Mouse (Mus musculus) cerebellum, postnatal 10 days (tissue): ENCODE data around the gene Mospd3.
"Not testable (repeated sequence)": the region's sequence is repeated elsewhere in the genome, so short reads cannot be mapped to it uniquely, and the experiment has no call there.

Experiments
- DNase-seq, 2 experiments: peaks; one replicate each; pipeline ENCODE4 v3.0.0; 2021; ENCODE audit warnings: mixed read lengths in 2 of 2

Gene Mospd3

DNA sequence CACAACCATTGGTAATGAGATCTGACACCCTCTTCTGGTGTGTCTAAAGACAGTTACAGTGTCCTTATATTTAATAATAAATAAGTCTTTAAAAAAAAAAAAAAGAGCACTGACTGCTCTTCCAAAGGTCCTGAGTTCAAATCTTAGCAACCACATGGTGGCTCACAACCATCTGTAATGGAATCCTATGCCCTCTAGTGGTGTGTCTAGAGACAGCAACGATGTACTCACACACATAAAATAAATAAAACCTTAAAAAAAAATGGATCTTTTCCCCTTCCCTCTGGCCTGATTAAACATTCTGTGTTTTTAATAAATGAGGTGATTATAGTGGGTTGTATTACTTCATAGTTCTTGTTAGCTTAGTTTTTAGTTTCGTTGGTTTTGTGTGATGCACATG, 14.1 kb upstream of the Mospd3 start:
- not testable (repeated sequence) for DNase-seq

DNA sequence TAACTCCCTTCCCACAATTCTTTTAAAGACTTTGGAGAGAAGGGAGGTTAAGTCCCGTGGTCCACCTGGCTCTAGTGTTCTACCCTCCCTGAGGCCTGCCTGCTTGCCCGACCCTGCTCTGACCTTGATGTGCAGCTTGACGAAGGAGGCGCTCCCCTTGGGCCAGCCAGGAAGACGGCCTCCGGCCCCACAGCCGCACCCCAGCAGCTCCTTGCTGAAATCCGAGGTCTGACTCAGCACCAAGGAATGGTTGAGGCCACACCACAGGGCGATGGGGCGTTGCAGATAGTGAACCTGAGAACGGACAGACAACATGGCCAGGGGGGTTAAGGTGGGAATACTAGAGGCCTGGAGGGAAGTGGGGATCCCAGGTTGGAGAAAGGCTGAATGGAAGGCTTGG, 12.7 kb upstream of the Mospd3 start, which contains the start of gene Pcolce:
Pcolce (minus strand) TSS at position 235 of the 400 bp plus-strand sequence.
- DNase-seq, result no peak

DNA sequence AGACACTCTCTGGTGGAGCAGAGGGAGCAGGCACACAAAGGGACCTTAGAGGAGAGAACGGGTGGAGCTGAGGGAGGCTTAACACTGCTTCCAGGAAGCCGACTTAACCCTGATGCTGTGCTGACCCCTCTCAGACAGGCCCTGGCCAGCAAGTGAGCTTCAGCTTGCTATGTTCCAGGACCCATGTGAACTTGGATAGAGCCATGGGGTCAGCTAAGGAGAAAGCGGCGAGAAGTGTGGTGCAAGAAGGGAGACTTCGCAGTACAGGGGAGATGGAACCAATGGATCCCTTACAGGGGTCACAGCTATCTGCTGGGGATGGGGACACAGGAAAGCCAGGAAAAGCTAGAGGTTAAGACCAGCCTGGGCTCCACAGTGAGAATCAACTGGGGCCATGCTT, 12.2 kb upstream of the Mospd3 start:
- no peak for DNase-seq

DNA sequence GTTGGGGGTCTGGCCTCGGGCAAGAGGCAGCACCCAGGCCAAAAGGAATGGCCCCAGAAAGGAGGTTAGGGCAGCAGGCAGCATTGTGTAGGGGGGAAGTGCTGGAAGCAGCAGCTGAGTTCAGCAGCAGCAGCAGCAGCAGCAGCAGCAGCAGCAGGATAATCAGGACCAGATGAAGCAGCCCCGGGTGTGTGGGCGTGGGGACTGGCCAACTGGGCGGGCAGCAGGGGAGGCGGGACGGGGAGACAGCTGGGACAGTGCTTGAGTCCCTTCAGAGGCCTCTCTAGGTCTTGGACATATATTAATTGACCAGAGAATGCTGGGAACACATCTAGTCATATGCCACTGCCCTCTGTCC, 10.4 kb upstream of the Mospd3 start:
- DNase-seq, result peak in 1 of 2 experiments; percentile 32

DNA sequence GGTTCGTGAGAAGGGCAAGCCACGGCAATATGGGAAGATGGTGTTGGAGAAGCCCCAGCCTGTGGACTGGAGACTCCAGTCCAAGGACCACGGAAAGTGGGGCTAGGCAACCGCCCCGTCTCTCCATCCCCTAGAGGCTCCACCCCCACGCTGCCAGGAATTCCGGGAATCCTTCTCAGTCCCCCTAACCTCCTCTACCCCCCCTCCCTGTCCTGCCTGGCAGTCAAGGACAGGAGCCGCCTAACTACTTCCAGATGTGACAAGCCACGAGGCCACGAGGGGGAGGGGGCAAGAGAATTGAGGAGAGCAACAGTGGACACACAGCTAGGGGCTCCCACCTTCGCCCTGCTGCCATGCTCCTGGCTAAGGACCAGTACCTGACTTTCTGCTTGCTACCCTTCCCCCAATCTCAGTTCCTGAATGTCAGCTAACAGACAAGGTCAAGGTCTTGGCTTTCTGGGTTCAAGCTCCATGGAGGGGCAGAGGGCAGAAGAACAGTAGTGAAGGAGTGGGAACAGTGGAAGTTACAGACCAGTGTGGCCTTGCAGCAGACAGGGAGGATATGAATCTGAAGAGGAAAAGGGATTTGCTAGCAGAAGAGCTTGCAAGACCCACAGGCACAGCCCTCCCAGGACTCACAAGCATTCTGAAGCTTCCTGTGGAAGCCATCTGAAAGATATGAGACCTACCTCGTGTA, 9.8 kb upstream of the Mospd3 start:
- no peak for DNase-seq

DNA sequence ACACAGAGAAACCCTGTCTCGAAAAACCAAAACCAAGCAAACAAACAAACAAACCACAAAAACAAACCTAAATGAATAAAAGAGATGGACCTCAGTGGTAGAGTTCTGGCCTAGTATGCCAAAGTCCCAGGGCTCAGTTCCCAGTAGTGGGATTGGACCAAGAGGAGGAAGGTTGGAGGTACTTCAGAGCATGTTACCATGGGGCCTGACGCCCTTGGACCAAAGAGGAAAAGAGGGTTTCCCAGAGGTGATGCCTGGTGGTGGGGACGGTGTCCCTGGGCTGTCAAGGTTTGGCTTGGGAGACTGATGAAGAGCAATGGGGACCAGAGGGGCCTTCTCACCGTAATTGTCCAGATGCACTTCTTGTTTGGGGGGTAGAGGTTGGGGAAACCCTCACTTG, 9.2 kb upstream of the Mospd3 start:
- DNase-seq, result no peak

DNA sequence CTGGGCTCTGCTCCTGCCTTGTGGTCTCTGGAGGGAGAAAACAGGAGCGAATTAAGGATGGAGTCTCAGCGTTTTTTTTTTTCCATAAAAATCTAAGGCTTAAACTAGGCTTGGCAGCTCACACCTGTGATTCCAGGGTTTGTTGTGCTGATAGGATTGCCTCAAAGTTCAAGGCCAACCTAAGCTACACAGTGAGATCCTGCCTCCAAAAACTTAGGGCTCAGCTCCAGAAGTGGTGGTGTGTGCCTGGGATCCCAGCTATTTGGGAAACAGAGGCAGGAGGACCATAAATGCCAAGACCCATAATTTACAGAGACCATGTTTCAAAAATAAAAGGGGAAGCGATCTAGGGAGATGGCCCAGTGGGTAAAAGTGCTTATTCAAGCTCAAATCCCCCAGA, 8.4 kb upstream of the Mospd3 start:
- DNase-seq, result no peak

DNA sequence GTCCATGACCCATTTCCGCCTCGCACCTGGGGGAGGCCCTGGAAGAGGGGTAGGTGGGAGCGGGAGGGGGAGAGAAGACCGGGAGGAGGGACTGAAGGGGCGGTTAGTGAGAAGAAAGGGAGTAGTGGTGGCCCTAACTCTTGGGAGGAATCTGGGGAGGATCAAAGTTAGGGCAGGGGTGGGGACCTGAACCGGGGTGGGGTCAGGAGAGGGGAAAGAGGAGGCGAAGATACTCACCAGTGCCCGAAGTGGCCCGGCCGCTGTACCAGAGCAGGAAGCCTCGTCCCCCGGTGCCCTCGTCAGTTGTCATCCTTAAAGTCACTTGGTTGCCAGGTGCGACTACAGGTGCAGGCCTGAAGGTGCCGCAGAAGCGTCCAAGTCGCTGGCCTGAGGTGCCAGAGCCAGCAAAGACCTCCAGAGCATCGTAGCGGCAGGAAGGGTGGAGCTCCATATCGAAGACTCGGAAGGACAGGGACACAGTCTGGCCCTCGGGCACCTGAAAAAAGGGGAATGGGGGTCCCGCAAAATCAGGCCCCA, 7.9 kb upstream of the Mospd3 start:
- DNase-seq, result no peak

DNA sequence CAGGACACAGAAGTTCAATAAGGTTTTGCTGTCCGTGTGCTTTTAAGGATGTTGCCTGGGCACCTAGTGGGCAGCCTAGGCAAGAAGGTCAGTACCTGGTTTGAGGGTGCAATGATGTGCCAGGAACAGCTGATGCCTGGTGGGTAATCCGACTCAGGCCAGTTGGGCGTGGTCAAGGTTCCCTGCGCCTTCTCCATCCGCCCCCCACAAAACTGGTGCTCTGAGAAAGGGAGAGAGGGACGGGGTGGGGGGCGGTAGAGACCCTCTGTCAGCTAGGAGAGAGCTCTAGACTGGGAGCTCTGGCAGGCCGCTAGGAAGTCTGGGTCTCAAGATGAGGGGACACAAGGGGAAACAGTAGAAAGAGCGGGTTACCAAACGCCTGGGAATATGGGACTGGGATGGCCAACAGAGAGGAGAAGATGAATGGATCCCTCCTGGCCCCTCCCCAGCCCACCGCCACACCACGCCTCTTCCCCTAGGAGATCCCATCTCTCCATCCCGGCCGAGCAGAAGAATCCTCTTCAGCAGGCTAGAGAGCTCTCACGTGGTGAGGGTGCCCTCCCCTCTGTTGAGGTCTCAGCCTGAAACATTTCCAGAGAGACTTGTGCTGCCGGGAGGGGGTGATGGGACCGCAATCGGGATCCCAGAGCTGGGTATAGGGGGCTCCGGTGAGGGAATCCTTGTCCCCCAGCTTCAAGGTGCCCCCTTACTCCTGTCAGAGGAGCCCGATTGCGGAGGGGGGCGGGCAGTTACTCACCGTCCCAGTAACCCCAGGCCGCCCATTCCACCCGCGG, 7.2 kb upstream of the Mospd3 start:
- DNase-seq, result no peak

DNA sequence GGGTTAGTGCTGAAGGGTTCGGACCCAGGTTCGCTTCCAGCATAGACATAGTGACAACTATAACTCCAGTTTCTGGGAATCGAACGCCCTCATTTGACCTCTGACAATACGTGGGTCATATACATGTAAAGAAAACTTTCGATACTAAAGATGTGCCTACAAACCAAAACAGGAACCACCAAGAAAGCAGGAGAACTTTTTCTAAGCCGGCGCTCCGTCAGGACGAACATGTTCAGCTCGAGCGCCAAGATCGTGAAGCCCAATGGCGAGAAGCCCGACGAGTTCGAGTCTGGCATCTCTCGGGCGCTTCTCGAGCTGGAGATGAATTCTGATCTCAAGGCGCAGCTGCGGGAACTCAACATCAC, 489 bp upstream of the Mospd3 start:
- peak; percentile 45 to 52 for DNase-seq

DNA sequence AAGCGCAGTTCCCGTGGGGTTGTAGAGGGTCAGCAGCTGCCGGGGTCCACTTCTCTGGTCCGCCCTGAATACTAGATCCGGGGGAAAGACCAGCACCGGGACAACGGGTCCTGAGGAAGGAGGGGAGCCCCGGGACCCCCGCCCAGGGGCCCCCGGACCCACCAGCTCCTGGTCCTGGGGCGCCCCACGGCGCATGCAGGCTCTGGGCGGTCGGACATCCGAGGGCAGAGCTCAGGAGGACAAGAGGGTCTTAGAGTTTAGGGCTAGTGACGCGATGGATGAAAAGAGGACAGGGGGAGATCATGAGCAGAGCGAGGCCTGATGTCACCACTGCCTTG, 608 bp downstream of the Mospd3 start:
- DNase-seq, result no peak

DNA sequence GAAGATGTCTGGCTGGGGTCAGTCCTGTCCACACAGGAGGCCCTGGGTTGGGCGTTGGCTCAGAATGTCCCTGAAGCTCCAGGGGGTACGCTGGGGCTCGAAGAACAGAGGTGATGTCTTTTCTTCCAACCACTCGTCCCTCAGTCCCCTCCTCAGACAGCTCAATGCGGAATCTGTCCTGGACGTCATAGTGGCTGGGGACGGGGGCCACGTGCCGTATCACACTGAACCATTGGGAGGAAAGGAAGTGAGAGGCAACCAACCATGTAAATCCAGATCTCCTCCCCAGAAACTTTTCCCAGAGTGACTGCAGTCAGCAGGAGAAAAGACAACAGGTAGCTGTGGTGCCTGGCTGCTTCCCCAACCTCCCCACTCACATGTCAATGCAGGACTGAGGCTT, 1.3 kb downstream of the Mospd3 start:
- DNase-seq, result no peak

DNA sequence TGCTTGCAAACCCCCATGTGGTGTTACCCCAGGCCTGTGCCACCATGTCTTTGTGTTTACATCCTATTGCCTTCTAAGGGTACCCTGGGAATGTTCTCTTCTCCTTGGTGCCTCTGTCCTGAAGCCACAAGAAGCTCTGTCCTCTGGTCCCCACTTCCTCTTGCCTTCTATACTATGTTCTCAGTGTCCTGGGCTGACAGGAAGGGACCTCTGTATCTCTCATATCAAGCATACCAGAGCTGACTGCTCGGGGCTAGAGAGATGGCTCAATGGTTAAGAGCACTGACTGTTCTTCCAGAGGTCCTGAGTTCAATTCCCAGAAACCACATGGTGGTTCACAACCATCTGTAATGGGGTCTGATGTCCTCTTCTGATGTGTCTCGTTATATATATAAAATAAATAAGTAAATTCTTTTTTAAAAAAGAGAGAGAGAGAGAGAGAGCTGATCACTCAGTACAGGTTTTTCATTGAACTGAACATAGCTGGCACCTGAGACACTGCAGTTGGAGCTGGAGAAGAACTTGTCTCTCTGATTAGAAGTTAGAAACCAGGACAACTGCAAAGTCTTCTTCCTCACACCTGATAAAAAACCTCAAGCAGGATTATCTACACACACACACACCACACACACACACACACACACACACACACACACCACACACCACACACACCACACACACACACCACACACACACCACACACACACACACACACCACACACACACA, 2.6 kb downstream of the Mospd3 start:
- no peak for DNase-seq

DNA sequence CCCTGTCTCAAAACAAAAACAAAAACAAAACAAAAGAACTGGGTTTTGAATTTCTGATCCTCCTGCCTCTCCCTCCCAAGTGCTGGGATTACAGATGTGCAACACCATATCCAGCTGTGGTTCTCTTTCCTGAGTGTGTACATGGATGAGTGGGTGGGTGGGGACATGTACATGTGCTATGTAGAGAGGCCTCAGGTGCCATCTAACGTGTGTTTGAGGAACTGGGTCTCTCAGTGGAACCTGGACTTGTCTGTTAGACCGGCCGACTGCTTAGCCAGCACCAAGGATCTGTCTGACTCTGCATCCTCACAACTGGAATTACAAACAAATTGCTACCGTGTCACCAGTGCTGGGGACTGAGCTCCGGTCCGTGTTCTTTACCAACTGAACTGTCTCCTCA, 3.2 kb downstream of the Mospd3 start:
- DNase-seq, result no peak

DNA sequence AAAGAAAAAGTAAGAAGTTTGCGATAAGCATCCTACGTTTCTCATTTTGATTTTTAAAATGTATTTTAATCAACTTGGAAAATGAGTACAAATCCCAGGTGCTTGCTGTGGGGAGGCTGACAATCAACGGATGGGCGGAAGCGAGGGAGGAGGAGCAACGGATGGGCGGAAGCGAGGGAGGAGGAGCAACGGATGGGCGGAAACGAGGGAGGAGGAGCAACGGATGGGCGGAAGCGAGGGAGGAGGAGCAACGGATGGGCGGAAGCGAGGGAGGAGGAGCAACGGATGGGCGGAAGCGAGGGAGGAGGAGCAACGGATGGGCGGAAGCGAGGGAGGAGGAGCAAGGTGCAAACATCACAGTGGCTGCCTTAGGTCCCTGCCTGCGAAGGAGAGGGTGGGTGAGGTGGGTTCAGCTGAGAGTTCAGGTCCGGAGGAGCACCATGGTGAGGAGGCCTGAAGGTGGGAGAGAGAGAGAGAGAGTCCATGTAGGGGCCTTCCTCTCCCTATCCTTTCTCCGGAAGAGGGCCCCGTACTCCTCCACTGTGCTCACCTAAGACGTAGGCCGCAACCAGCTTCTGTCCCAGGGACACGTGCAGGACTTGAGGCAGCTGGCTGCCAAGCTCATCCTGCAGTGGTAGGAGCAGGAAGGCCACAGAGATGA, 4.1 kb downstream of the Mospd3 start:
- DNase-seq, result no peak

DNA sequence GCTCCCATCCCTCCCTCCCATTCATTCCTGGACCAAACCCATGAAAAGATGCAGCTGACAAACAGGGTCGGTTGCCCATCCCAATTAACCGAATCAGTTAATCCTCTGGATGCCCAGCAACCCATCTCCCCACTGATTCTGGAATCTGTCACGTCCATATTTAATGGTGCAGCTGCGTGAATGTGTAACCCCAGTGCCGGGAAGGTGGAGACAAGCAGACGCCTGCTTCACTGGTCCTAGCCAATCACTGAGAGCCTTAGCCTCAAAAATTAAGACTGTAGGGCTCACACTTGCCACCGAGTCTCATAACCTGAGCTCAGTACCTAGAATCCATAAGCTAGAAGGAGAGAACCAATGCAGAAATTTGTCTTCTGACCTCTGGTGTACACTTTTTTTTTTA, 4.9 kb downstream of the Mospd3 start:
- DNase-seq, result no peak

DNA sequence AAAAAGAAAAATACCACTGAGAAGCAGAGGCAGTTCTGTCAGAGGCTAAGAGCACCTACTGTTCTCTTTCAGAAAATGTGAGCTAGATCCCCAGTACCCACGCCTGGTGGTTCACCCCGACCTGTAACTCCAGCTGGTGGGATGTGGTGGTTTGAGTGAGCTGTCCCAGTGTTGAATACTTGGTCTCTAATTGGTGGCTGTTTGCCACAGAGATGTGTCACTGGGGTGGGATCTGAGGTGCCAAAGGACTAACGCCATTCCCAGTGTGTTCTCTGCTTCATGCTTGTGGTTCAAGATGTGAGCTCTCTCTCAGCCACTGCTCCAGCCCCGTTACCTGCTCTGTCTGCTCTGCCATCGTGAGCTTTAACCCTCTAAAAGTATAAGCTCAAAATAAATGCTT, 10.4 kb downstream of the Mospd3 start:
- no peak for DNase-seq

DNA sequence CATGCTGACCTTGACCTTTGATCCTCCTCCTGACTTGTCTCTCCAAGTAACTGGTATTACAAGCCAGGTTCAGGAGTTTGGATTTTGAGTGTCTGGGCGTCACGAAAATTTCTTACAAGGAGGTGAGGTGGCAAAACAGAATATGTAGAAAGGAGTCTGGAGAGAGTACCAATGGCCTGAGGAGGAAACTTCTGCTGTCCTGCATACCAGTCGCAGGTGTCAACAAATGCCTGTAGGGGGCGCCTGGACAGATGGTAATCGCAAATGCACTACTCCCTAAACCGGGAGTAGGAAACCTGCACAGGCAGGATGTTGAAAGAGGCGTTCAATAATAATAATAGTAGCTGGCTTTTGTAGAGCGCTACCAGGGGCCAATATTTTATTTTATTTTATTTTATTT, 15.9 kb downstream of the Mospd3 start:
- DNase-seq, result peak; percentile 90 to 93

DNA sequence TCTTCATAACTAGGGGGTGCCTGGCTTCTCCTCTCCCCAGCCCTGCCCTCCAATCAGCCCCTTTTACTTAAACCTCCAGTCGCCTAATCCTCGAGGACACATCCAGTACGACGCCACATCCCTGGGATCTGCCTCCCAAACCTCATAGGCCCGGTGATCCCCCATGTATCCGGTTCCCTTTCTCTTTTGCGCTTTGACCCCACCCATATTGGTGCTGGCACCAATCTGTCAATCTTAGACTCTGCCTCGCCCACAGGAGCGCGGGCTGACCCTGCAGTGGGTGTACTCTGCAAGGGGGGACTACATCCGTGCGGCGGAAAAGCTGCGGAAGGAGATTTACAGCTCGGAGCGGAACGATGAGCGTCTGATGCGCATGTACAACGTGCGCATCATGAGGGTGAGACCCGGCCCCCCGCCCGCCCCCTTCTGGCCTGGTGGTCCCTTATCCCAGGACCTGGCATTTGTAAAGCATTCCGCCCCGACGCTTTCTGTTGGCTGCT, 17.1 kb downstream of the Mospd3 start:
- DNase-seq, result peak; percentile 82 to 86

DNA sequence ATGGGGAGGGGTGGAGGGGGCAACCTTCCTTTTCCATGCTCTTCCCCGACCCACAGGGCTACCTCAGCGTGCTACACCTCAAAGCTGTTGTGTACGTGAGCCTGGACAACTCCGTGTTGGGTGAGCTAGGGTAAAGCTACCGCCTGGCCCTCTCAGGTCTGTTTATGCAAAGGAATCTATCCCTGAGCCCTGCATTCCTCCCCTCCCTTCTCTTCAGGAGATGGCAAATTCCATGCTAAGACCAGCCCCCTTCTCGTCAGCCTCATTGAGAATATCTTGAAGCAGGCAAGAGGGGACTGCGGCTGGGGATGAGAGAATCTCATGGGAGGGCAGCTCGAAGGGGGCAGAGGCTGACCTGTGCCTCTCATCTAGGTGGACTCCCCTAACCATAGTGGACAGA, 18.2 kb downstream of the Mospd3 start:
- no peak for DNase-seq

DNA sequence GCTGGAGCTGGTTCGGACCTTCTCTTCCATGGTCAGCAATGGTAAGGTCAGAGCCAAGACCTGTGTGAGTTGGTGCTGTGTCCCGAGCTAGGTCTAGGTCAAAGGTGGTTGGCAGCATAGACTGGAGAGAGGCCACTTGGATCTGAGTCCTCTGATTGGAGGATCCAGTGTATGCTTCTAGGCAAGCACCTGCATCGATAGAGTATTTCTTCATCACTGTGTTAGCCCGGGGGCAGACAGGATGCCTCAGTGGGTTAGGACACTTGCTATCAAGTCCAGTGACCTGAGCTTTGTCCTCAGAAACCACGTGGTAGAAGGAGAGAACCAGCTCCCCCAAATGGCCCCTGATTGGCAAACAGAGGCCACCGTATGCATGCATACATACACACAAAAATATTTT, 20.6 kb downstream of the Mospd3 start:
- no peak for DNase-seq

DNA sequence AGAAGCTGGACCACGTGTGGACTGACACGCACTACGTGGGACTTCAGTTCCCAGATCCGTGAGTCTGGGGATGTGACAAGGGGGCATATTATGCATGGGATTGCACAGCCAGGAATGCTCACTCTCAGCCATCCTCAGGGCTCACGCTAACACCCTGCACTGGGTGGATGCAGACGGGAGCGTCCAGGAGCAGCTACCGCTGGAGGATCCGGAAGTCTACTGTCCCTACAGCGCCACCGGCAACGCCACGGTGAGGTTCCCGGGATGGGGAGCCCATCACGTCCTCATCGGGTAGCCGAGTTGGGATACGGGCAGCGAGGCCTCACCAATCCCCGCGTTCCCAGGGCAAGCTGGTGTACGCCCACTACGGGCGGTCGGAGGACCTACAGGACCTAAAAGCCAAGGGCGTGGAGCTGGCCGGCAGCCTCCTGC, 26.4 kb downstream of the Mospd3 start:
- DNase-seq, result peak; percentile 74 to 75
